Mouse (Mus musculus) natural killer cell, adult 2 months (primary cell): Measurements from ENCODE around the gene Camk1d.
"Not testable (repeated sequence)": the region's sequence is repeated elsewhere in the genome, so short reads cannot be mapped to it uniquely, and the experiment has no call there.

Experiments
- DNase-seq, 2 experiments: peaks; one replicate each; pipeline ENCODE4 v3.0.0; 2022; ENCODE audit warnings: low spot score in 2 of 2

The Camk1d gene

DNA sequence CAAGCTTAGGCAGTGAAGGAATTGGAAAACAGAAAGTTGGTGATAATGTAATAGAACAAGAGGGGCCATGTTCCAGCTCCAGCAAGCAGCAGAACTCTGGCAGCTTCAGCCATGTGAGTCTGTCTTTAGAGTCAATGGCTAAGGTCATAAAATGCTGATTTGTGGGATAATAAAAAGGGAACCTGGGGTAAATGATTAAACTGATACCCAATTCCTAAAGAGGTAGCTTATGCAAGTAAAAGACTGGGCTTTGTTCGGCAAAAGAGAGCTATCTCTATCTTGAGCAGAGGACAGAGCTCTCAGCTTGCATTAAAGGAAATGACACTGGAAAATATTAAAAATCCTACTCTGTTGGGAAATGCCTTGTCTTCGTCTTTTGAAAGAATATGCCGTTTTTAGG, 456.1 kb downstream of the Camk1d start:
- no peak for DNase-seq

DNA sequence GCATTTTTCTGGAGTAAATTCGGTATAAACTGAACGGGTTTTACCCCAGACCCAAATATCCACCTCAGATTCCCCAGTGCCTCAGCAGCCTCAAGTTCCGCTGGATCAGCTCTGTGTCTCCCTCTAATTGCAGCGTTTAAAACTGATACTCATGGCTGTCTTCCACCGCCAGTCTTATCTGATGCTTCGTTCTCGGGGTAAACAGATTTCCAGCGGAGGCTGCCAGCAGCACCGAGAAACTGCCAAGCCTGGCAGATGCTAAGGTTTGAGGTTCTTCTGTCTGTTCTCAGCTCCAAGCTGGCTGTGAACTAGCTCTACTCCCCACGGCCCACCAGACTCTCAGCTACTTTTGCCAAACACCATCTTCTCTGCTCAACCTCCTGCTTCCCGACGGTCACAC, 464.3 kb downstream of the Camk1d start:
- DNase-seq, result no peak

DNA sequence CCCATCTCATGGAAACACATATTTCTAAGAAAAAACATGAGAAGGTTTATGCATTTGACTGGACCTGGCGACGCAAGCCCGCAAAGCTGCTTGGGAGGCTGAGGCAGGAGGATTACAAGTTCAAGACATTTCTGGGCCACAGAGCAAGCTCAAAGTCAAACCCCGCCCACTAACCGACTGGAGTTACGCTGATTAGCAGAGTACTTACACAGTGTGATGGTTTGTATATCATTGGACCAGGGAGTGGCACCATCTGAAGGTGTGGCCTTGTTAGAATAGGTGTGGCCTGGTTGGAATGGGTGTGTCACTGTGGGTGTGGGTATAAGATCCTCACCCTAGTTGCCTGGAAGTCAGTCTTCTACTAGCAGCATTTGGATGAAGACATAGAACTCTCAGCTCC, 465.1 kb downstream of the Camk1d start:
- not testable (repeated sequence) for DNase-seq
